Mouse (Mus musculus) left cerebral cortex, adult 18-20 months (tissue): ENCODE results near the gene Wdr43. TPM values are rescaled to one million over a fixed set of nuclear protein-coding genes. Genes with fewer than 3 reads are reported as not detected.
A peak's percentile ranks its signal among the peaks of the same experiment; 100 is the strongest.
"Not testable (repeated sequence)": the region's sequence is repeated elsewhere in the genome, so short reads cannot be mapped to it uniquely, and the experiment has no call there.

Experiments
- DNase-seq, 2 experiments: peaks; one replicate each; pipeline ENCODE4 v3.0.0; 2021 to 2022; ENCODE audit warnings: low spot score in 2 of 2, mixed read lengths in 1 of 2
- long read RNA-seq, 2 experiments: library from polyadenylated mRNA; stranded (forward); transcript quantifications; one replicate each; pipeline ENCODE4 v2.0.0; 2021
- total RNA-seq, 2 experiments: library from RNA; stranded (reverse); gene quantifications; 2 replicates each; pipeline ENCODE4 v1.2.3; 2021

Gene Wdr43
- total RNA-seq = 10 to 100 TPM; 23.2 to 24.5 TPM
- long read RNA-seq, experiment 1, transcript Wdr43-201 (18 exons, 3,450 nt) = major isoform, 31 of 36 reads
- long read RNA-seq, experiment 1, partial matches to known transcripts = 3 of 36 reads
- long read RNA-seq, experiment 1, other reads (novel, unspliced or antisense) = 2 of 36 reads
- long read RNA-seq, experiment 2, transcript Wdr43-201 (18 exons, 3,450 nt) = major isoform, 19 of 25 reads
- long read RNA-seq, experiment 2, partial matches to known transcripts = 4 of 25 reads
- long read RNA-seq, experiment 2, other reads (novel, unspliced or antisense) = 2 of 25 reads

DNA sequence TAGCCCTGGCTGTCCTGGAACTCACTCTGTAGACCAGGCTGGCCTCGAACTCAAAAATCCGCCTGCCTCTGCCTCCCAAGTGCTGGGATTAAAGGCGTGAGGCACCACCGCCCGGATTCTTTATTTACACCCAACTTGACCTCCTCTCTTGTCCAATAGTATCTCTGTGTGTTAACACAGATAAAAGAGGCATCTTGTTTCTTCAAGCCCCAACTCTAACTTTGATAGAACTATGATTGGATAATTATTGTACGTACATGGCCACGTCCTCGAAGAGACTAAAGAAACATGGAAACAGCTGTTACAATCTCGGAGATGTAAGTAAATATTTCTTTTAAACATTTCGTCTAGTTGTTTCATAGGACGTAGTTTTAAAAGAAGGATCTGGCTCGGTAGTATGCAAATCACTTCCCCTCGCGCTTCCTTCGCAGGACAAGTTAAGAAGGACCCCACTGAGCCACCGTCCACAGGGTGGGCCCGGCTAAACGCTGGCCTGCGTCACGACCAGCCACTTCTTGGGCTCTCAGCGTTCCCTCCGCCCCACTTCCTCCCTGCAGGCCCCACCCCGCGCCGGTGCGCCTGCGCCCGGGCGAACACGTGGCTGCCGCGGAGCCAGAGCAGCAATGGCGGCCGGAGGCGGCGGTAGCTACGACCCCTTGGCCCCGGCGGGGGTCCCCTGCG lies at the start of gene Wdr43:
Gene Wdr43 (plus strand): TSS at position 258 of the 681 bp plus-strand sequence.
- DNase-seq = peak; percentile 98

DNA sequence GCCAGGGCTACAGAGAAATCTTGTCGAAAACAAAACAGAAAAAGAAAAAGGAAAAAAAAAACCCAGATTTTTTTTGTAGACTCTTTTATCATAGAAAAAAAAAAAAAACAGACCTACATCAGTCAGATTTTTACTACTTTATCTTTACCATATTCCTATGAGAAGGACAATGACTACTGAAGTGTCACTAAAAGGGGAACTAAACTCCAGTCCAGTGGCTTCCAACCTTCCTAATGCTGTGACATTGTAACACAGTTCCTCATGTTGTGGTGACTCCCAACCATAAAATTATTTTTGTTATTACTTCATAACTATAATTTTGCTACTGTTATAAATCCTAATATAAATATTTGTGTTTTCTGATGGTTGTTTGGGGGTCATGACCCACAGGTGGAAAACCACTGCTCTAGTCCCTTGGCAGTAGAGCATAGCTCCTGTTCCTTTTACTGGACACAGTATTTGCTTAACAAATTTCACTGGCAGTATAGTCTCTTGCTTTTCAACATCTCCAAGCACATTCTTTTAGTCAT lies 36.5 kb upstream of the Wdr43 start:
- DNase-seq = no peak

DNA sequence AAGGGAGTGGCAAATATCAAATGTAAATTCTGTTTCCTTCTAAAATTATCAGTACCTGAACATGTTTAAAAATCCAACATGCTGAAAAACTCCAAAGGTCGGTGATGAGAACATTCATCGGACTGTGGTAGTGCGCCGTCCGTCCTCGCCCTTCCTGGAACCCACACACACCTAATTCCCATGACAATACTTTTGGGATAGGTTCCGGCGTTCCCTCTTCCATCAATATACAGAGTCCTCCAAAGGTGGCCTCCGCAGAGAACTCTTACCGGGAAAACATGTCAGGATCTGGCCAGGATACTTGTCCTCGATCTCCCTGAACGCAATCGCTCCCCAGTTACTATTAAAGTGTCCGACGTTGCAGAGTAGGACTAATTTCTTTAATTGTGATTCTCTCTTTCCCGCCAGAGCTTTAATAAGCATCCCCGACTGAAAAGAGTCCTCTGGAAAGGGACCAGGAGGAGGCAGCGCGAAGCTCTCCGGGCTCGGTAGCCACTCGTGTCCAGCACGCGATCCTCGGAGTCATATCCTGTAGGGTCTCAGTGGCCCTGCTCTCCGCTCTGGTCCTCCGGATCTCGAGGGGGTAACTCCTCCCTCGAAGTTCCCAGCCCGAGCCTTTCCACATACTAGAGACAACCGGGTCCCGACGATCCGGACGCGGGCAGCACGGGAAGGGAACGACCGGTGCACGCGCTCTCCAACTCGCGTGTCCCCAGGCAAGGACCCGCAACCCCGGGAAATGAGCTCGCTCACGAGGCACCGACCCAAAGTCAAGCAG lies 17.6 kb upstream of the Wdr43 start:
- no peak for DNase-seq

DNA sequence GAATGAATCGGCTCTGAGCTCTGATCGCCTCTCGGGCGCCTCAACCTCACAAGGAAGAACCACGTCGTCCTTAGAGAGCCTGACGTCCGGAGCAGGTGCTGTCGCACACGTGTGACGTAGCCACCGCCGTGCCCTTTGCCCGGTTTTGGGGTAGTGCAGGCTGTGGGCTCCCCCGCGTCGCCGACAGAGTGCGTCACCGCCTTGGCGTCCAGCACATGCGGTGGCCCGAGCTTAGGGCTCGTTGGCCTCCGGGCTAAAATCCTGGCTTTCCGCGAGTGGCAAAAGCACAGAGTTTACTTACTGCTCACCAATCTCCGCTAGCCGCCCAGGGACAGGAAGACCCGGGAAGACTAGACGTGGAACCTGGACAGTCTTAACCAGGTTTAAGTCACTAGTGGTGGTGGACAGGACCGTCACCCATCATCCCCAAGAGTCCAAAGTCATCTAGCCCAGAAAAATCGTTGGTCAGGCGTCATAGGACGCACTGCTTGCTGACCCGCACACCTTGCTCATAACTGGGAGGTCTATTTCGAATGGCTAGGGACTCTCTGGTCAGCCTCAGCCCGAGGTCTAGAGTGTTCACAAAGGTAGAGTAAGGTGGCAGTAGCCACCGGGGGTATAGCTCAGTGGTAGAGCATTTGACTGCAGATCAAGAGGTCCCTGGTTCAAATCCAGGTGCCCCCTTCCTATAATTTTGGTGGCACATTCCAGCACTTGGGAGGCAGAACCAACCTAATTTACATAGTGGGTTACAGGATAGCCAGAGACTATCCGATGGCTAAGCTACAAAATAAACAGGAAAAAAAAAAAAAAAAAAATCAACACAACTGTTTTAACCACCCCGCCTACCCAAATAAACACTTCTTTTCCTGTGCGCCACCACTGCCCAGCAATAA lies 16.8 kb upstream of the Wdr43 start:
- peak; percentile 92 to 96 for DNase-seq

DNA sequence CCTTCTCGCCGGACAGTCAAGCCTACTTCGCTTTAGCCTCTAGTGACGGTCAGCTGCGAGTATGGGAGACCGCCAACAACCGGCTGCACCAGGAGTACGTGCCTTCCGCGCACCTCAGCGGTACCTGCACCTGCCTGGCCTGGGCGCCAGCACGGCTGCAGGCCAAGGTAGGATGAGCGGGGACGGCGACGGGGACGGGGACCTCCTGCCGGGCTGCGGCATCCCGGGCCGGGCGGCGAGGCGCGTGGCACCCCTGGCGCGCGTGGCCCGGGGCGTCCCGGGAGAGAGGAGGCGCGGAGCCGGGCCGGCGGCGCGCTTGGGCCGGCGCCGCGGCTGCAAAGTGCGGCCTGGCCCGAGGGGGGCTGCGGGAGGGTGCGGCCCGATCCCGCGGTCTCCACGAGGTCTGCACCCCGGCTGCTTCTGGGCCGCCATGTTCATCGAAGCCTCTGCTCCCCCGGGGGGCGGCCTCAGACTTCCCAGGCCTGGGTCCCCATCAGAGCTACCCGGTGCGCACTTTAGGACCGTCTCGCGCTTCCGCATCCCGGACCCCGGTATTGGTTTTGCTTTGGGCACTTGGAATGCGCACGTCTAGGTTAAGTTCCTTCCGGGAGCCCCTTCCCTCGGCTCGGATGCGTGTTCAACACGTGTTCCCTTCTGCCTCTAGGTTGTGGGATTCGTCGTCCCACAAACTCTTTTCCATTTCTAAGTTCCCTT lies 781 bp downstream of the Wdr43 start:
- DNase-seq = no peak

DNA sequence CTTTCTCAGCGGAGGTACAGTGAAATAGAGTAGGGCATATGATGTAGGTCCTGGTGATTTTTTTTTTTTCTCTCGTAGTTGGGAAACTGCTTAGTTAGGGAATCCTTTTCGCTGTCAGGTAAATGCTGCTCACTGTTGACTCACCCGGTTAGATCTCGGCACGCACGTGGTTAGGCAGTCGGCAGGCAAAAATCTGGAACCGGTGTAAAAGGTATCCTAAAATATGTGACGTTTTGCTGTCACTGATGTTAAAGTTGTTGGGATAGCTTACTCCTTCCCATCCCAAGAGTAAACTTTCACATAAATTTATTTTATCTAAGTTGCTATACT lies 1.3 kb downstream of the Wdr43 start:
- DNase-seq = no peak

DNA sequence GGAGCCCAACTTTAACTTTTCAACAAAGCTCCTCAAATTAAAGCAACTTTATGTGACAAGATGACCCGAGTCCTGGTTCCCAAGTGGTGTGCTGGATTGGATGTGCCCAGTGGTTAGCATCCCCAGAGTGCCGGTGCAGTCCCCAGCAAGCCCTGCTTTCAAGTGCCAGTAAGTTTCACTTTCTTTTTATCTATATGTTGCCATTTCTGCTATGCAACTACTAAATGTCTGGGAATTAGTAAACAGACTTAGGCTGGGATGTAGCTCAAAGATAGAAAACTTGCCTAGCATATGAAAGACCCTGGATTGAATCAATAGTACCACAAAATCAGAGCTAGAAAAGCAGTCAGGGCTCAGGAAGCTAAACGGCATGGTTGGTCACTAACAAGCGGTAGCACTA lies 2.3 kb downstream of the Wdr43 start:
- DNase-seq = no peak

DNA sequence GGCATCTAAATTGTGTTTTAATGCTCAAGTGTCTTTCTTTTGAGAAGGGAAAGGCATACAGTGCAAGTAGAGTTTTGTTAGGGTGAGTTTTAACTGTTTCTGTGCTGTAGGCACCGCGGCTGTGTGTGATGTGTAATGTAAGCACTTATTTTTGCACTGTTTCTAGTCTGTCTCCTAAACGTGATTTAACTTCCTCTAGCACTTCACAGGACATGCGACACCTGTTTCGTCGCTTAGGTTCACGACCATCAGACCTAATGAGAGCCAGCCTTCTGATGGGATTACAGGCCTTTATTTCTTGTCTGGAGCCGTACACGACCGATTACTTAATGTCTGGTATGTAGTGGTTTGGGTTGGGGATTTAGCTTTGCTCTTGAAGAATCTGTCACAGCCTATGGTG lies 16.1 kb downstream of the Wdr43 start:
- no peak for DNase-seq

DNA sequence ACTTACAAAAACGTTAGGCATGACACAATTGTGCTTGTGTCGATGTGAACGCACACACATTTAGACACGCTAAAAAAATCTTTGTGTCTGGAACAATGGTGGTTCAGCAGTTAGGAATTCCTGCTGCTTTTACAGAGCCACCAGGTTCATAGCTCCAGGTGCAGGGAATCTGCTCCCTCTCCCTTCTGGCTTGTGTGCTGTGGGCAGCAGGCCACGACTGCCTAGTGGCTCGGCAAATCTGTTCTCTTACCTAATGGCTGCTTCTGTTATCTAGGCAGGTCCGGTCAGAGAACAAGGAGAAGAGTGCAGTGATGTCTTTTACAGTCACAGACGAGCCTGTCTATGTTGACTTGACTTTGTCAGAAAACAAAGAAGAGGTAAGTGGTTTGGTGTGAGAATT lies 17.7 kb downstream of the Wdr43 start:
- no peak for DNase-seq

DNA sequence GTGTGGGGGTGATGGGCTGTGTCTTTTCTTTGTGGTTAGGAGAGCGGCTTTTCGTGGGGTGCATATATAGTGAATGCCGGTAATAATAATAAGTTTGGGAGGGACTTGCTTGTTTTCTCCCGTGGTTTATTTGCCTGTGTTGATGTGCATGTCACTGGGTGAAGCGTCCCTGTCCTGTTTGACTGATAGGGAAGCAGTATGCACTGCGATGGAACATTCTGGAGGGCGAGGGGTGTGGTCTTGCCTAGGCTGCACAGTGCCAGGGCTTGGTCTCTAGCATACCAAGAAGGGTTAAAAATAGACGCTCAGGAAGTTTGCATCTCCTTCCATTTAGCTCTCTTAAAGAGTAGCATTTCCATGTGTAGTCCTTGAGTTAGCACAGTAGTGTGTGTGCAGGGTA lies 21.1 kb downstream of the Wdr43 start:
- DNase-seq = no peak

DNA sequence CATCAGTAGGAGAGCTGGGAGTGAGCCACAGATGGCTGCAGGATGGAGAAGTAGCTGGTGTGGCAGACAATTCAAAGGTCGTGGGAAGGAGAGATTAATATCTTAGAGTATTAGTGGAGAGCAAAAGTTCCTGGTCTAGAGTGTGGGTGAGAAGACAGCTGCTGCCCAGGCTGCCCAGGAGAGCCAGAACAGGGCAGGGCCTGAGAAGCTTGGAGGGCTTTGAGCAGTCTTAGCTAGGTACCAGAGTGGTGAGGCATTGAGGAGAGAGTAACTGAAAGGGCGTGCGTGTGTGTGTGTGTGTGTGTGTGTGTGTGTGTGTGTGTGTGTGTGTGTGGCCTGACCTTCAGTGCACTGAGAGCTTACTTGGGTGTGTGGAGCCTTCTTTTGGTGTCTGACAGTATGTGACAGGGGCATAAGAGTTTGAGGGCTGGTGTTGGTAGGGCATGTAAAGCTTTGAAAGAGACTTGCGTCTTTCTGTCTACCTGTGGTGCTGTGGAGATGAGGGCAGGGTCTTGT lies 22.1 kb downstream of the Wdr43 start:
- DNase-seq = no peak

DNA sequence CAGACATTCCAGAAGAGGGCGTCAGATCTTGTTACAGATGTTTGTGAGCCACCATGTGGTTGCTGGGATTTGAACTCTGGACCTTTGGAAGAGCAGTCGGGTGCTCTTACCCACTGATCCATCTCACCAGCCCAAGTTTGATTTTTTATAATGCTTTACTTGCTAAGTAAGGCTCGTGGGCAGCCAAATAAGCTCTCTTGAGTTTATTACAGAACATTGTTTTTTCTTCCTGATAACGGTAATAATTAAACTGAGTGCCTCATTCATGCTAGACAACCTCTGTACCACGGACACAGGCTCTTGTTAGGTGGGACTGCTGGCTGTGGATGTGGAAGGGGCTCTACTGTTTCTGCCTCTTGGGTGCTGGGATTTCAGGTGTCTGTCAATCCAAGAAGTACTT lies 23.4 kb downstream of the Wdr43 start:
- not testable (repeated sequence) for DNase-seq

DNA sequence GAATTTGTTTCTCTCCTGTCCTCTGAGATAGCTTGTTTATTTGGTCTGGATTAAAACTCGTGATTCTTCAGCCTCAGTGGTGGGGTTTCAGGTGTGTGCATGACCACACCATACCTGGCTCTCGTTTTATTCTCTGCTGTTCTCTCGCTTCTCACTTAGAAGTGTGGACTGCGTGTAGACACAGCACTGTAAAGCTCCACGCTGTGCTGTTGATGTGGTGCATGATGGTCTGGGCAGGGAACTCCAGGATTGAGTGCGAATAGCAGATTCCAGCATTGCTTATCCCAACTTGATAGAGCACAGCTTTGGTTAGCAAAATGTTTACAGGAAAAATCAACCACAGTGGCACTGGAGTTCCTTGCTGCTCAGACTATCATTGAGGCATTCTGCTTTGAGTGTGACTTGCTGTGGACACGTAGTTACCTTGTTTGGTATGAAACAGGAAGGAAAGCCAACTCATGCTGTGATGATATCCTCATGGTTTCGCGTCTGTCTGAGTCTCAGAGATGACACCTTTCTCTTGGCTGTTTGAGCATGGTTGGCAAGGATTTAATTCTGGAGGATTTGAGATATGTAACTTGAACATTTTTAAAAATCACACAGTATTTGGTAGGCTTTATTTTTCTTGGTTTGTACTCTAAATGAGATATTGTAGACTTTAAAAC lies 24.9 kb downstream of the Wdr43 start:
- no peak for DNase-seq

DNA sequence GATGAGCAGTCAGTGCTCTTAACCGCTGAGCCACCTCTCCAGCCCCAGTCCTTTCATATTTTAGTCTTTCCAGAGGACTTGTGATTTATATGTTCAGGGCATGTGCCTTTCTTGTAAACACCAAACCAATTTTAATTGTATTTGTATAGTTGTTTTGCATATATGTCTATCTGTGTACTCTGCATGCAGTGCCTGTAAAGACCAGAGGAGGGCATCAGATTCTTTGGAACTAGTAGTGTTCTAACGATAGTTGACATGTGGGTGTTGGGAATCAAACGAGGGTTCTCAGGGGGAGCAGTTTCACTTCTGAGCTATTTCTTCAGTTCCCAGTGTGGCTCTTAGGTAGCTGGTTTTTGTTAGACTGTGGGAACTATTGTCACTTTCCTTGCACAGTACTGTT lies 26.5 kb downstream of the Wdr43 start:
- DNase-seq = no peak

DNA sequence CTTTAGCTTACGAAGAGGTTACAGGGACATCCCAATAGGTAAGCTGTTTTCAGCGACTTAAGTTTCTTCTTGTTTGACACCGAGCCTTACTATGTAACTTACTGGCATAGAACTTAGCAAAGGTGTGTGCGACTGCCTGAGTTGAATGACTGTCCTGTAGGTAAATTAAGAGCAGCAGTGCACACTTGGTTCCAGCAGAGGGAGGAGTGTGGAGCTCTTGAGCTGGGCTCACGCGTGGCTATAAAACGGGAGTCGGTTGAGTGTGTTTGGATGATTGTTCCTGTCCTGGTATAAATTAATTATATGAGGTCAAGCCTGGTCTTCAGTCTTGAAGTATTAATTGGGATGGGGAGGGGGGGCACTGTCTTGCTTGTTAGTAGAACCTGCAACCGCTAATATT lies 34.3 kb downstream of the Wdr43 start:
- DNase-seq = no peak

DNA sequence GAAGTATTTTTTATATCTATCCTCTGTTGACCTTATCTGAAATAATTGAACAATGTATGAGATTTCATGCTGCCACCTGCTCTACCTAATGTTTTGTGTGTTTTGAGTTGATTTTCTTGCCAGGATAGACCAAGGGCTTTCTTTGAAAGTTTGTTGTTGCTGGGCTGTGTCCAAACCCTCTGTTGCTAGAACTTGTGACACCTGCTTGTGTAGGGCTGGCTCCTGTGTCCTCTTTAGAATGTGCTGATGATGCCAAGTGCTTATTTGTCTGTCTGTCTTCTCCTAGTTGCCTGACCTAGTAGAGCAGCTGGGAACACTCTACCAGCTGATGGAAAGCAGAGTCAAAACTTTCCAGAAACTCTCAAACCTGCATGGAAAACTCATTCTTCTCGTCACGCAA lies 36.8 kb downstream of the Wdr43 start:
- DNase-seq = no peak

DNA sequence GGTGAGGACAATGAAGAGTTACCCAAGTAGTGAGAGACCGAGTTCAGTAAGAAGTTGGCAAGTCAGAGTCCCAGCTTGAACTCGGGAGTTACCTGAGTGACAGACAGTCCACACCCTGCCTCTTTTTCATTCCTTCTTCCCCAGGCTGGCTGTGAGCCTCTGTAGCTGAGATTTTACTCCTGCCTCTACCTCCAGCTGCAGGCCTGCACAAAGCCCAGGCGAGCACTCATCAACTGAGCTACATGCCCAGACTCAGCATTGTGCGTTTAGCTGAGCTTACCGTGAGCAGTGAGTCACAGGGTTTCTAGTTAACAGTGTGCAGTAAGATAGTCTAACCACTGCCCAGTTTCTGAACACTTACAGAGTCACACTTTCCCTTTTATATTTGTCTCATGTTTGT lies 37.2 kb downstream of the Wdr43 start:
- DNase-seq = no peak

DNA sequence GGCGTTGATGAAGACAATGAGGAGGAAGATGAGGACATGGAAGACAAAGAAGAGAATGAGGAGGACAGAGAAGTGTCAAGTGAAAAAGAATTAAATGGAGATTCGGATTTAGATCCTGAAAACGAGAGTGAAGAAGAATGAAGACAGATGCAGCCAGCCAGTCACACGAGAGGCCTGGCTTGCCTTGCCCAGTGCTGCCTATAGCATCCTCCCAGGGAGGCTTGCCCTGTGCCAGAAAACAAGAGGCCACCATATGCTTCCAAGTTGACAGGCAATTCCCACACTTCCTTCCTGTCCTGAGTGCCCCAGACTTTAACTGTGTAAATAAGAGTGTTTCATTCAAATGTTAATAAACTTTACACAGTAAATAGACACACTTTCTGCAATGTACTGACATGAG lies 41.8 kb downstream of the Wdr43 start:
- DNase-seq = no peak

DNA sequence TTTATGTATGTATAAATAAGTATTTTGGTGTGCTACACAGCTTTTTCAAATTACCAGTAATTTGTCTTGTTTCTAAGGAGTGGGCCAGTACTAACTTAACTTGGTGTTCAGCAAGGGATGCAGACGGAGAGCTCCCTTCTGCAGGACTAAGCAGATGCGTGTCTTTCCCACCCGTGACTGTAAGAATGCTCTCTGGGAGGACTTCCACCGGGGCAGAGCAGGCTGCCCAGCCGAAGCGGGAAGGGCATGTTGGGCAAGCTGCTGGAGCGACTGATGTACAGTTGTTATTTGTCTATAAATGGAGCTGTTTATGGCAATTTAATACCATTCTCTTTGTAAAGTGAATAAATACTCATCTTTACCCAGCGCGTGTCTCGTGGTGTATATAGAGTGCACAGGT lies 43.0 kb downstream of the Wdr43 start:
- no peak for DNase-seq

DNA sequence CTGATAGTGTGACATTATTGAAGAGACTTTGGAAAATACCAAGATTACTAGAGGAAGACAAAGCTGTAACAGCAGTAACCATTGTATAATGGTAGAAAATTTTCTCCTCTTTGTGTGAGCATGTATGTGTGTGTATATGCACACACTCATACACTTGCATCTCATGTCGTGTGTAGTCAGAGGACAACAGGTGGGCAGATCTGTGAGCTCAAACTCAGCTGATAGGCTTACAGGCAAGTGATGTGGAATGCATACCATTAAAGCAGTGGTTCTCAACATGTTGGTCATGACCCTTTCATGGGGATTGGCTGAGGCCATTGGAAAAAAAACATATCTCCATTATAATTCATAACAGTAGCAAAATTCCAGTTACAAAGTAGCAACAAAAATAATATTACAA lies 44.7 kb downstream of the Wdr43 start:
- DNase-seq = no peak
